Mouse (Mus musculus) heart, adult 2 months (tissue): Measurements from ENCODE around the gene Mfng.

Experiments
- CTCF ChIP-seq: fragments of 200-600 bp; IDR thresholded peaks from 2 replicates; pipeline ENCODE4 v1.8.1; 2022; ENCODE audit warnings: antibody characterized with exemption, mild to moderate bottlenecking, moderate library complexity
- EP300 ChIP-seq: fragments of 200-500 bp; IDR thresholded peaks from 2 replicates; pipeline ENCODE4 v1.6.1; 2011; ENCODE audit warnings: low read depth, low read length, control low read depth; ENCODE audit not compliant: insufficient read depth

- TF ChIP-seq CTCF, result peak; percentile 48
- TF ChIP-seq EP300, result no peak
These were observed 28.9 kb upstream of the Mfng start for GRCm38 (mm10) chr15:78801971-78802741.
